Mouse (Mus musculus) erythroblast, embryonic 14.5 days (primary cell): ENCODE data around the gene Plxna4.

Experiments used
- GATA1 ChIP-seq: IDR thresholded peaks from 2 replicates; pipeline ENCODE4 v1.6.1; 2012; ENCODE audit warnings: low read length, inconsistent platforms, mixed read lengths
- TAL1 ChIP-seq: IDR thresholded peaks from 3 replicates; pipeline ENCODE4 v1.6.1; 2012; ENCODE audit warnings: low read length, inconsistent platforms, mixed read lengths

GRCm38 (mm10) chr6:32348126-32348525 lies 239.9 kb downstream of the Plxna4 start:
- no peak for TF ChIP-seq GATA1
- no peak for TF ChIP-seq TAL1
